Mouse (Mus musculus) cerebellum, adult 11 months (tissue): Measurements from ENCODE around the gene Galnt18.

ENCODE experiments used
- DNase-seq: peaks from one replicate; pipeline ENCODE4 v3.0.0; 2022

Gene Galnt18

DNA sequence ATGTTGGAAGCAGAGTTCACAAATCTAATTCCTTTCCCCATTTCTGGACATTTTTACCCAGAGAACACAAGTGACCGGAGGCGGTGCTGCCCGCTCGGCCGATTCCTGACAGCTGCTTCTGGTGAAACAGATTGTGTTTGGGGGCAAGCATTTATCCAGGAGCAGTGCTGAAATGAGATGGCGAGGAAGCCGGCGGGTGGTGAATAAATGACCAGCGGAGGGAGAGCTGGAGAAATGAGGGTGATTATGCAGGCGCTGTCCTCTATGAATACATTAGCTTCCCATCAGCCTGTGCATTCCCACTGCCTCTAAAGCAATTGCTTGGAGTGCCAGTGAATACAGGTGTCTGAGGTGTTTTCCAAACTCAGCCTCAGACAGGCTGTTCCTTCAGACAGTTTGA lies 232.7 kb downstream of the Galnt18 start:
- no peak for DNase-seq

DNA sequence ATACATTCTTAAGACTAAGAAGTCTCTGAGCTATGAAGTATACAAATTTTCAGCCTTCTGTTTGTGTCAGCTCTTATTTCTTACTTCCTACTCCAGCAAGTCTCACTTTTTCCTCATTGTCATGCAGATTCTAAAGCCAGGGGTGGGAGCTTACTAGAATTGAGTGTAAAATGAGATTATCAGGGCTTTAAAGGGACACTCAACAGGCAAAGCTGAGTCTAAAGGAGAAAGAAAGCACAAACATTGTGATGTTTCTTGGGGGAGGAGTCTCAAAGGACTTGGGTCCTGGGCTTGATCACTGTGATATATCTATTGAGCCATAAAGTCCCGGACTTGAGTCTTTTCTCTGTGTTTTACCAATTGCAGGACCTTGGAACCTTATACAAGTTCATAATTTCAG lies 234.2 kb downstream of the Galnt18 start:
- DNase-seq = no peak

DNA sequence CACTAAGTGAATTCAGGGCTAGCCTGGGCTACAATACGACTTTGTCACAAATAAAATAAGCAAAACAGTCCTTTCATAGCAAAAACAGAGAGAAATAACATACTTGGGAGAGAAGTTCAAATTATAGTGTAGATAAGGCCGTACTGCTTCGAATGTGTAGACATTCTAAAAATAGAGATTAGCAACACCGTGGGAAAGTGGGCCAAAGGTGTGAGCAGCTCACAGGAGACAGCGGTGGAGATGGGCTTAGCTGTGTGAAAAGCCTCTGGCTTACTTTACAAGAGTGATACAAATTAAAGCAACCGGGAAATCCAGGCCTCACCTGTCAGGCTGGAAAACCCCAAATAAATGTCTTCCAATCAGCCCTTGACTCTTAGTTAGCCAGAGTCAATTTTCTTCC lies 241.8 kb downstream of the Galnt18 start:
- no peak for DNase-seq

DNA sequence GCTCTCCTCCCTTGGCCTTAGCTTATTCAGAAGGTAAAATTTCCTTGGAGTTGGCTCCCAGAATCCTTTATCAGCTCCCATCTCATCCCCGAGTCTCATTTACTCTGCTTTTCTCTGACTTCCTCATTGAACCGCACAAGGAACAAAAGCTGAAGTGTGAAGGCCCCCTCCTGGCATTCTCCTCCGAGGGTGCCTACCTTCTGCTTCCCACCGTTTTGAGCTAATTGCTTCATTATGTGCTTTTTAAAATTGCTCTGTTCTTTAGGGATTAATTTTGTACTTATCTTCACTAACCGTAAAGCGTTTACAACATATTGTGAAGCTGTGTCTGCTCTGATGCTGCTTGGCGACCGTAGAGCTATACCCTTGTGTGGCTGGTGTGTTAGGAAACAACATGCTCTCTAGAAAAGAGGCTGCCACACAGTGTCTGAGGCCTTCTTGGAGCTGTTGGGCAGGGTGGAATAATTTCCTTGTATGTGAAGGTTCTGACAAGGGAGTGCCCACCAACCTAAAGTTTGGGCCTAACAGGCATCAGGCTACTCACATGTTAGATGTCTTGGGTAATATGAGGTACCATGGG lies 244.9 kb downstream of the Galnt18 start:
- no peak for DNase-seq

DNA sequence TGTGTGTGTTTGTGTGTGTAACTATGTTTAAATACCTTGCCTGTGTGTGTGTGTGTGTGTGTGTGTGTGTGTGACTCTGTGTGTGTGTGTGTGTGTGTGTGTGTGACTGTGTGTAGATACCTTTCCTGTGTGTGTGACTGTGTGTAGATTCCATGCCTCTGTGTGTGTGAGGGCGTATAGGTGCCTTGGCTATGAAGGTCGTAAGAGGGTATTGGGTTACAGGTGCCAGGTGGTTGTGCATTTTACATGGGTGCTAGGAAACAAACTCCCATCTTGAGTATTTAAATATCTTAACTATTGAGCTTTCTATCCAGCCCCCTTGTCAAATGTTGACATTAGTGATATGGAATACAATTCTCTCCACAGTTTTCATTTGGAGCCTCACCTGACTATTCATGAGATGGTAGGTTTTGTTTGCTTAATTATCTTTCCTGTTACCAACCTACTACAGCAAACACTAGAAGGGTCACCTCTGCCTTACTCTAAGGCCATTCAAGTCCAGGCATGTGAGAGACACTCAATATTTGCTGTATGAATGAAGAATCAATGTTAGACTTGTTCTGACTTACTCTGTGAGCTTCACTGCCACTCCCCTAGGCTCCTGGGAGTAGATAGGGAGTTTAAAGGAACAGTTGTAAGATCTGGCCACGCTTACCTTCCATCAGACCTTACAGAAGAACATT lies 250.7 kb downstream of the Galnt18 start:
- DNase-seq = no peak

DNA sequence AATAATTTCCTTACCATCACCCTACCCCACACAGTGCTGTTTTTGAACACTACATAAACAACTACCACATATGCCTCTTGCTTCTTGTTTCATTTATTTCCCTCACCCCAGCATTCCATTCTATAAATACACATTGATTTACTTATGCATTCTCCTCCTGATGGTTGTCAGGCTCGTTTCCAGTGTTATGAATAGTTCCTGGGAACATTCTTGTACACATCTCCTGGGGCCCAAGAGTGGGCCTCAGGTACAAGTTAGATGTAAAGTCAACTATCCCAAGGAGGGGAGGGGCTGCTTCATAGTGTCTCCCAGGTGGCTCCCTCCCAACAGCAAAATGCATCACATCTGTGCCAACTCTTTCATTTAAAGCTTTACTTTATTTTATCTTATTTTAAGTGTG lies 251.3 kb downstream of the Galnt18 start:
- DNase-seq = no peak

- DNase-seq = no peak
These were observed 258.9 kb downstream of the Galnt18 start for GRCm38 (mm10) chr7:111520881-111521280.

DNA sequence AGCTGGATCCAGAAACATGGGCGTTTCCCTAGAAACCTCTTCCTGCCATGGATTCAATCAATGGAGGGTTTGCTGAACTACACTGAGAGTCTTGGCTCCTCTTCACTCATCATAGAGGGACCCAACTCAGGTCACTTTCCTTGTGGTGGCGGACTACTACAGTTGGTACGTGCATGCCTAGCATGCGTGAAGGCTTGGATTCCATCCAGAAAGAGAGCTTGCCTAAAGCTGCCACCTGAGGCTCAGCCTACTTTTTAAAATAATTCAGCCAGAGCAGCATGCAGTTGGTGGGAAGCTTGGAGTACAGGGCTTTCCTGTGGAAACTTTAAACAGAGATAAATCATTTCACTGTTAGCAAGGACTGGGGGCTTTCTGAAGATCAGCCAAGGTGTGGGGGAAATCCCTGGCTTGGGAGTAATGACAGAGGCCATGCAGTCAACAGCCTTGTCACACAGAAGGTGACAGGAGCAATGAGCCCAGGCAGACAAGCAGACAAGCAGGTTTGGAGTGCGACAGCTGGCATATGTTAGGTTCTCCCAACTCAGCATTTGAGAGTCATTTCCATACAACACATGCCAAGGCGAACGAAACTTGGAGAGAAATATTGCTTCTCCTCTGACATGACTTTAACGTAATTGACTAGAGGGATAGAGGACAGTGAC lies 261.1 kb downstream of the Galnt18 start:
- DNase-seq = no peak

- peak; percentile 6 for DNase-seq
These were observed 262.9 kb downstream of the Galnt18 start for GRCm38 (mm10) chr7:111516882-111517281.

- DNase-seq = no peak
These were observed 264.3 kb downstream of the Galnt18 start for GRCm38 (mm10) chr7:111515471-111515870.

GRCm38 (mm10) chr7:111509167-111509854 lies 270.5 kb downstream of the Galnt18 start:
- DNase-seq = no peak

- DNase-seq = no peak
These were observed 279.2 kb downstream of the Galnt18 start for GRCm38 (mm10) chr7:111500616-111501015.

GRCm38 (mm10) chr7:111499255-111499790 lies 280.5 kb downstream of the Galnt18 start:
- no peak for DNase-seq

DNA sequence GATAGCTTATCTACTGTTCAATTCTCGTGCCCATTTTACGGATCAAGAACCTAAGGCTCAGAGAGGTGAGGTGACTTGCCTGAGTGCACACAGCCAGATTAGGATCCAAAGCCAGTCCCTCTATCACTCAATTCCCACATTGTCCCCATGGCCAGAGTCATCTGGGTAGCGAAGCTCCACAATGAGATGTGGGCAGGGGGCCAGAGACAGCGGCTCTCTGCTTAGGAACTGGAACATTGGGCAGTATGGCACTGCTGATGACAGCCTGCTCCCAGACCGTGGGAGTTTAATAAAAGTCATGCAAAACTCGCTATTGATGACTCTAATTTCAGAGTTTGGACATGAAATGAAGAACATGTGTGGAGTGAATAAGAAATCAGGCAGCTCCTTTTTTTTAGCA lies 282.6 kb downstream of the Galnt18 start:
- no peak for DNase-seq

- no peak for DNase-seq
These were observed 287.4 kb downstream of the Galnt18 start for GRCm38 (mm10) chr7:111492242-111492949.

- no peak for DNase-seq
These were observed 288.2 kb downstream of the Galnt18 start for GRCm38 (mm10) chr7:111491566-111491965.

DNA sequence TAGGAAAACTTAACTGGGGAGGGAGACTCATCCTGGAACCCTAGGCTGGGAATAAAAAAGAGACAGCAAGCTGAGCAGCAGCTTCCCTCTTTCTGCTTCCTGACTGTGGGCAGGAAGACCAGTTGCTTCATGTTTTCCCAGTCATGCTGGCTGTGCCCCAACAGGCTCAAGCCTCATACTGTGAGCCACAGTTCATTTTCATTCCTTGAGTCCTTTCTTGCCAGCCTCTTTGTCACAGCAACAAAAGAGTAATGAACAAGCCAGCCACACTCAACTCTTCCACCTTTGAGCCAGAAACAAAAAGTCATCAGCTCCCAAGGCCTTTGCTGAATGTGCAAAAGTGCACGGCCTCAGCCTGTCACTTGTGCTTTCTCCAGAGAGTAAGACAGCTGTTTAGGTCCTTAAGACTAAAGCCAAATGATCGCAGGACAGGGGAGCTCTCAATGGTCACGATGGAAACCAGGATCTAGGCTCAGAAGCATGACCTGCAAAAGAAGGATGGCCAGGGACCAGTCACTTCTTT lies 292.9 kb downstream of the Galnt18 start:
- no peak for DNase-seq

DNA sequence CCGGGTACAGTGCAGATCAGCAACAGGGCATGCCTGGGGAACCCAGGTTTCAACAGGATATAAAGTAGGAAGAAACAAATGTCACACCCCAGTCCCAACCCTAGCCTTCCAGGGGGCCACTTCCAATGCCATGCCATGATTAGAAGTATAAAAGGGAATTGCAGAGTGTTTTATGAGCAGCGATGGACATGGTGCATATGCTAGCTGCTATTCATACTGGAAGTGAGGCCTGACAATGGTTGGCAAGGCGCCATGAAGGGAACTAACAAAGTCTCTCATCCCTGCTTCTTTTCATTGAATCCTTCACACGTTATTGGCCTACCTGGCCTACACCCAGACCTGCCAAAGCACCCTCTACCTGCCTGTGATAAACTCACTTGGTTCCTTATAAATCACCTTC lies 295.9 kb downstream of the Galnt18 start:
- no peak for DNase-seq

GRCm38 (mm10) chr7:111483321-111483720 lies 296.5 kb downstream of the Galnt18 start:
- DNase-seq = no peak

- DNase-seq = no peak
These were observed 312.1 kb downstream of the Galnt18 start for GRCm38 (mm10) chr7:111467715-111468114.

GRCm38 (mm10) chr7:111466720-111467119 lies 313.1 kb downstream of the Galnt18 start:
- no peak for DNase-seq

DNA sequence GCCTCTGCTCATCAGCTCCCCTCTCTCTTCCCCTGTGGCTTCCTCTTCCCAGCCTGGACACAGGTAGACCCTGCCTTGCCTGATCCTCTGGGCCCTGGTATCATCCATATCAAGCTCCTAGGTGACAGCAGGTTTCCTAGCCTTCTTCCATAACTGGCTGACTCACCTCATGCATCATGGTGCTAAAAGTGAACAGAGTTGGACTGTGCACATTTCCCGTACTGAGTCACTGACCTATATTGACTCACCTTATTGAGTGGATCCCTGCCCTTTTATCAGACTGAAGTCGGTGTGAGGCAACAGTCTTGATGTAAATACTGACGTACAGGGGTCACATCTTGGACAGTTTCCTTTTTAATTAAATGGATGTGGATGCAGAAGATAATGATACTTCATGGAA lies 313.7 kb downstream of the Galnt18 start:
- DNase-seq = no peak

DNA sequence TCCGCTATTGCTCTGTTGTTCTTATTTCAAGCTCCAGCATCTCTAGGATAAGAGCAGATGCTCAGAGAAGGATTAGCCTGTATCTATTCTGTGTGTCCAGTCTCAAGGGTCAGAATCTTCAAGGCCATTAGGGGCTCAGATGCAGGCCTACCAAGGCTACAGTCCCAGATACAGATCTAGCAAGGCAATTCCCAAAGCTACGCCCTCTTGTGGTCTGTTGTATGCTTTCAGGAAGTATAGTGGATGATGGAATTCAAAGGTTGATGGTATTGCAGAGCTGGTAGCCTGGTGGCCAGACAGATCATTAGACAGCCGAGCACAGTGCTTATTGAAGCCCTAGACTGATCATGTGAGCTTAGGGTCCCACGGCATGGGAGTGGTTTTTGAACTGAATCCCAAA lies 320.1 kb downstream of the Galnt18 start:
- no peak for DNase-seq
